Mouse (Mus musculus): ENCODE results near the gene Pde4a.

DNA sequence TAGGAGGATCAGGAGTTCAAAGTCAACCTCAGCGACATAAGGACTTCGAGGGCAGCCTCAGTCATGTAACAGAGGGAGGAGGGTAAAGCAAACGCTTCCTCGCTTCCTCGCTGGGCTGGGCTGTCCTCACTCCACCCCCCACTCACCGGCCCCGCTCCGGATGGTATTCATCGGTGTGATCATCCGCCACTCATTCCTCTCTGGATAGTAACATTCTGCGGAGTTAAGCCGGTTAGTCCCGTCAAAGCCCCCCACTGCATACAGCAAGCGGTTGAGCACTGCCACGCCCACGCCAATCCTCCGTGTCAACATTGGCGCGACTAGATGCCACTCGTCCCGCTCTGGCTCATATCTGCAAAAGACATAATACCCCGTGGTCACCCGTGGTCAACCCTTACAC lies 66.0 kb downstream of the Pde4a start:
- TF ChIP-seq POLR2A (IDR thresholded peaks at IDR 0.05; ENCODE audit: insufficient read depth, low read depth, low read length) (no peak), CTCF (IDR thresholded peaks at IDR 0.05) (no peak)
